Mouse (Mus musculus) liver, embryonic 14.5 days (tissue): ENCODE measurements around the gene Hsf4. TPM values are rescaled to one million over a fixed set of nuclear protein-coding genes. Genes with fewer than 3 reads are reported as not detected.

Experiments
- ATAC-seq: fragments of 200-750 bp; cut with Nextera tagmentation; 2 replicates; pipeline ENCODE4 v1.8.0; 2017; ENCODE audit warnings: moderate number of reproducible peaks, mild to moderate bottlenecking, moderate library complexity; ENCODE audit not compliant: insufficient read depth
- DNase-seq, 3 experiments: peaks; one replicate each; pipeline ENCODE4 v3.0.0-alpha.2; 2012 to 2013; ENCODE audit warnings: low read depth in 3 of 3, low spot score in 3 of 3
- H3K27ac ChIP-seq: fragments of 300-500 bp; sonication (generic); 2 replicates; pipeline ENCODE4 v1.5.1; 2014; ENCODE audit warnings: moderate library complexity, mild to moderate bottlenecking, control low read depth, inconsistent platforms
- H3K27me3 ChIP-seq: fragments of 300-500 bp; sonication (generic); 2 replicates; pipeline ENCODE4 v1.6.1; 2014; ENCODE audit warnings: mild to moderate bottlenecking, low read length, moderate library complexity; ENCODE audit not compliant: control insufficient read depth, insufficient read depth
- H3K36me3 ChIP-seq: fragments of 300-500 bp; sonication (generic); replicated peaks from 2 replicates; pipeline ENCODE4 v1.6.1; 2014; ENCODE audit warnings: low read depth; ENCODE audit not compliant: control insufficient read depth, insufficient read depth
- H3K4me1 ChIP-seq, 2 experiments: fragments of 200-500 bp in 1 of 2; fragments of 300-500 bp in 1 of 2; sonication (generic) in 1 of 2; replicated peaks; 2 replicates each; pipeline ENCODE4 v1.6.1; 2012 to 2014; ENCODE audit warnings: antibody characterized with exemption in 1 of 2, inconsistent platforms in 1 of 2, low read length in 1 of 2; ENCODE audit not compliant: control insufficient read depth in 2 of 2, insufficient read depth in 2 of 2
- H3K4me2 ChIP-seq: fragments of 300-500 bp; sonication (generic); 2 replicates; pipeline ENCODE4 v1.6.1; 2014; ENCODE audit warnings: low read depth, mild to moderate bottlenecking, control low read depth, moderate library complexity
- H3K4me3 ChIP-seq, 2 experiments: fragments of 200-500 bp in 1 of 2; fragments of 300-500 bp in 1 of 2; sonication (generic) in 1 of 2; 2 replicates each; pipeline ENCODE4 v1.5.1; 2012 to 2014; ENCODE audit warnings: low read depth in 2 of 2, low read length in 2 of 2, mild to moderate bottlenecking in 2 of 2, control low read depth in 1 of 2, inconsistent platforms in 1 of 2, moderate library complexity in 1 of 2; ENCODE audit not compliant: insufficient read depth in 1 of 2
- H3K9ac ChIP-seq: fragments of 300-500 bp; sonication (generic); replicated peaks from 2 replicates; pipeline ENCODE4 v1.6.1; 2014; ENCODE audit warnings: mild to moderate bottlenecking, control low read depth, moderate library complexity
- H3K9me3 ChIP-seq: fragments of 300-500 bp; sonication (generic); 2 replicates; pipeline ENCODE4 v1.6.1; 2016; ENCODE audit warnings: low read length, mixed read lengths; ENCODE audit not compliant: control insufficient read depth
- CTCF ChIP-seq: IDR thresholded peaks from 2 replicates; pipeline ENCODE4 v1.5.1; 2016; ENCODE audit warnings: antibody characterized with exemption, low read depth, control low read depth
- EP300 ChIP-seq: IDR thresholded peaks from 2 replicates; pipeline ENCODE4 v1.6.1; 2016; ENCODE audit warnings: antibody characterized with exemption, low read depth
- WGBS: fragments of 180-500 bp; shearing (Covaris S2); extraction: QIAGEN DNeasy Blood & Tissue Kit; methylation state at CpG from one replicate; pipeline ENCODE4 v1.1.7; 2014; ENCODE audit not compliant: insufficient replicate concordance; 5-methylcytosine and 5-hydroxymethylcytosine counted together
- polyA plus RNA-seq, 2 experiments: library from polyadenylated mRNA; depleted of rRNA in 1 of 2; stranded (reverse) in 1 of 2; unstranded in 1 of 2; fragments of >200 nt; fragmentation: Nextera tagmentation in 1 of 2; extraction: Ambion mirVana in 1 of 2; gene quantifications; 2 replicates each; pipeline versions ENCODE4 v1.2.1 to v1.2.3; 2012 to 2014

Hsf4 gene
- polyA plus RNA-seq, 2 experiments: 0.03 to 0.08 TPM

DNA sequence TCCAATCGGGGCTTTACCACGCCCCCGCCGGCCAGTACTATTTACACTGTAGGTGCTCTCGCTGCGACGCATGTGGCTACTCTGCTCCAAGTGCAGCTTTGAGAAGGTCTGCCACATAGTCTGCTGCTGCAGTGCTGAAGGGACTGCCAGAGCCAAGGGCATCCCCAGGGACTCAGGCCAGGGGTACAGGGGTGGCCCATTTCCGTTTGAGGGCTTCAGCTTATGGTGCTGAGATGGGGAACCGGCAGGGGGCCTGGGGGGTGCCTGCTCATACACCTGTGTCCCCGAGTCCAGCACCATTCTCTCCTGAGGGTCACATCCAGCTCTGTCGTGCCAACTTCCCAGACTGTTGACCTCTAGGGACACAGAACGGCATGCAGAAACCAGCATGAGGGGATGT, 15.9 kb downstream of the Hsf4 start:
- H3K4me3 ChIP-seq: no peak overlapping the region
- WGBS: 56% methylated on average over 12 of the region's 12 CpGs
- peaks cover 12% of the 10 kb centered on the region for H3K27me3 ChIP-seq
- peaks cover 12 to 18% of the 10 kb centered on the region in 2 experiments for H3K4me1 ChIP-seq
- H3K9me3 ChIP-seq: no peaks in the 10 kb centered on the region
- ATAC-seq (no peak), DNase-seq (no peak)
- no peak overlapping the region for H3K27ac ChIP-seq
- no peak overlapping the region for H3K4me2 ChIP-seq
- TF ChIP-seq CTCF (no peak), EP300 (no peak)
- H3K9ac ChIP-seq: no peak overlapping the region
- H3K36me3 ChIP-seq: no peaks in the 10 kb centered on the region

DNA sequence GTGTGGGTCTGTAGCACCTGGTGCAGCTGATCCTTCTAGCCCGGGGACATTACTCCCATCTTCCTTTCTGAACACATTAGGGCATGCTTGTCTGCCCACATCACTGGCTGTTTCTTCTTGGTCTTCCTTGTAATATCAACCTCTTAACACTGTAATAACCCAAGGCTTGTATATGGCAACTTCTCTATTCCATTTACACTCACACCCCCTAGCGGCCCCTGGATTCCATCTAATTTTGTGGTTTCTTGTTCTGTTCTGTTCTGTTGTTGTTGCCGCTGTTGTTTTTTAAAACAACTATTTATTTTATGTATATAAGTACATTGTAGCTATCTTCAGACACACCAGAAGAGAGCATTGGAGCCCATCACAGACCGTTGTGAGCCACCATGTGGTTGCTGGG, 17.3 kb downstream of the Hsf4 start:
- ATAC-seq: no peak
- Histone ChIP-seq H3K4me3 (no peak overlapping the region), H3K27me3 (peaks cover 12% of the 10 kb centered on the region), H3K36me3 (no peaks in the 10 kb centered on the region), H3K4me2 (no peak overlapping the region), H3K4me1 (peaks cover 12 to 21% of the 10 kb centered on the region in 2 experiments), H3K27ac (no peak overlapping the region), H3K9me3 (no peaks in the 10 kb centered on the region), H3K9ac (no peak overlapping the region)
- no peak for DNase-seq
- TF ChIP-seq CTCF (no peak), EP300 (no peak)
- 73% methylated on average over 4 of the region's 4 CpGs for WGBS

GRCm38 (mm10) chr8:105288231-105288630, 18.6 kb downstream of the Hsf4 start:
- H3K4me3 ChIP-seq: no peak overlapping the region
- H3K4me2 ChIP-seq: no peak overlapping the region
- H3K9me3 ChIP-seq: no peaks in the 10 kb centered on the region
- H3K27ac ChIP-seq: no peak overlapping the region
- peaks cover 12 to 16% of the 10 kb centered on the region in 2 experiments for H3K4me1 ChIP-seq
- DNase-seq: no peak
- H3K27me3 ChIP-seq: peaks cover 12% of the 10 kb centered on the region
- H3K9ac ChIP-seq: no peak overlapping the region
- no peaks in the 10 kb centered on the region for H3K36me3 ChIP-seq
- TF ChIP-seq CTCF (0 out of 2 replicates have a peak, but pooled peaks have one; percentile 7), EP300 (no peak)
- no peak for ATAC-seq
- 86% methylated on average over 5 of the region's 5 CpGs for WGBS

GRCm38 (mm10) chr8:105288958-105289732, 19.5 kb downstream of the Hsf4 start:
- Histone ChIP-seq H3K36me3 (no peaks in the 10 kb centered on the region), H3K9ac (no peak overlapping the region; the same call in 1 of the 2 replicates), H3K4me3 (peak overlapping the region; percentile 42 to 50), H3K27ac (no peak overlapping the region), H3K27me3 (peaks cover 12% of the 10 kb centered on the region), H3K4me2 (peak overlapping the region; percentile 86), H3K4me1 (peaks cover 12 to 16% of the 10 kb centered on the region in 2 experiments), H3K9me3 (no peaks in the 10 kb centered on the region)
- WGBS: under 1% methylated on average over 53 of the region's 53 CpGs
- peak; percentile 47 for TF ChIP-seq CTCF
- no peak for TF ChIP-seq EP300
- ATAC-seq (peak; percentile 85), DNase-seq (peak; percentile 78 to 90 (median 79))

DNA sequence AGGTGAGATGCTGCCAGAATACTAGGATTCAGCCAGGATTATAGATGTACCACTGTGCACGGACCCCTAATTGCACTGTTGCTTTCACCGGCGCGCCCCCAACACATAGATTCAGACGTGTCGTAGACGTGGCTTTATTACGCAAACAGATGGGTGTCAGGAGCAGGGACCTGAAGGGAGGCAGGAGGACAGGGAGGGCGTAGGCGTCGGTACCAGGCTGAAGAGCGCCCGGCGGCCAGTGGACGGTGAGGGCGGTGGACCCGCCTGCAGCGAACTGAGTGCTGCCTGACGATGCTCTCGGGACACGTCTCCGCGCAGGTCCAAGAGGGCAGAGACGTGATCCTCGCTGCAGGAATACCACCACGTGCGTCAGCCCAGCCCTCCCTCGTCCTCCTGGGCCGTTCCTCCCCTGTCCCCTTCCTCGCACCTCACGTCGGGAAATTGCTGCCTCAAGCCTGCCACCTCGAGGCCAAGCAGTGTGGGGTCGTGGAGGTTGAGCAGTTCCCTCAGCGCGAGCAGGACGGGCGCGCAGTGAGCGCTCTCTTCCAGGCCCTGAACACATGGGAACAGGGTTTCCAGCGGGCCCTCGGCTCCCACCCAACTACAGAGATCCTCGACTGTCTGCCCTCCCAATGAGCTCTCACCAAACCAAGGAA, 20.3 kb downstream of the Hsf4 start, which contains the start of gene 4931428F04Rik:
TSS of gene 4931428F04Rik (minus strand) at position 60 of the 656 bp plus-strand sequence.
- Histone ChIP-seq H3K4me3 (peak within 1 kb of the TSS; percentile 42 to 50), H3K4me2 (peak within 1 kb of the TSS; percentile 86), H3K36me3 (no peaks in the 10 kb centered on the region), H3K9ac (no peak within 1 kb of the TSS; the same call in 1 of the 2 replicates), H3K27me3 (peaks cover 12% of the 10 kb centered on the region), H3K27ac (no peak within 1 kb of the TSS), H3K4me1 (peaks cover 12 to 16% of the 10 kb centered on the region in 2 experiments), H3K9me3 (no peaks in the 10 kb centered on the region)
- peak; percentile 3; the same call in 1 of the 2 replicates for ATAC-seq
- WGBS: 4% methylated on average over 43 of the region's 43 CpGs
- no peak for DNase-seq
- TF ChIP-seq CTCF: peak; percentile 77
- TF ChIP-seq EP300: no peak
